Mouse (Mus musculus): ENCODE measurements at regions not wholly inside any gene's neighbourhood (a gene's known extent, or its start where the extent isn't known, plus 50 kb on each side); places are given as distances from the start of the nearest gene placed in this dataset.

GRCm38 (mm10) chr6:91629230-91629629, 54.6 kb upstream of the Slc6a6 start:
- WGBS, result 79% methylated on average over 4 of the region's 4 CpGs
- Histone ChIP-seq H3K27ac (ENCODE audit: low read depth, low read length) (no peak overlapping the region), H3K4me2 (ENCODE audit: low read length) (no peak overlapping the region), H3K4me3 (ENCODE audit: low read depth, low read length) (no peak overlapping the region), H3K4me1 (ENCODE audit: control insufficient read depth, insufficient read depth, low read length) (no peaks in the 10 kb centered on the region), H3K36me3 (ENCODE audit: control insufficient read depth, insufficient read depth, low read length) (no peaks in the 10 kb centered on the region), H3K27me3 (replicated peaks; ENCODE audit: control insufficient read depth, insufficient read depth, low read length) (no peaks in the 10 kb centered on the region), H3K9me3 (replicated peaks; ENCODE audit: control insufficient read depth, low read length) (no peaks in the 10 kb centered on the region), H3K9ac (ENCODE audit: low read length) (no peak overlapping the region)
- DNase-seq (ENCODE audit: low spot score) (no peak), ATAC-seq (no peak)

GRCm38 (mm10) chr6:91631261-91631660, 52.6 kb upstream of the Slc6a6 start:
- WGBS, result 88% methylated on average over 6 of the region's 6 CpGs
- Histone ChIP-seq H3K4me3 (ENCODE audit: low read depth, low read length) (no peak overlapping the region), H3K27me3 (replicated peaks; ENCODE audit: control insufficient read depth, insufficient read depth, low read length) (no peaks in the 10 kb centered on the region), H3K27ac (ENCODE audit: low read depth, low read length) (no peak overlapping the region), H3K4me2 (ENCODE audit: low read length) (no peak overlapping the region), H3K9me3 (replicated peaks; ENCODE audit: control insufficient read depth, low read length) (no peaks in the 10 kb centered on the region), H3K36me3 (ENCODE audit: control insufficient read depth, insufficient read depth, low read length) (no peaks in the 10 kb centered on the region), H3K9ac (ENCODE audit: low read length) (no peak overlapping the region), H3K4me1 (ENCODE audit: control insufficient read depth, insufficient read depth, low read length) (no peaks in the 10 kb centered on the region)
- DNase-seq (ENCODE audit: low spot score) (no peak), ATAC-seq (no peak)

Data from forebrain, embryonic 14.5 days (tissue).